ENCODE assay signal across 16 mouse cellular contexts in genomic region chr11:56148956-56149355, GRCm38 (mm10).
A peak's percentile ranks its signal among the peaks of the same experiment; 100 is the strongest.
DNase-seq lines count a peak whose midpoint lies in the region; ATAC-seq and TF ChIP-seq lines count a peak whose summit lies in the region.
"Had no signal": no experiment of that assay in that cellular context is flagged by ENCODE, and none has a peak within 500 bp of the region (broad histone marks: within the 10 kb centered on the region; RNA-seq: fewer than 3 reads in every experiment).

No protein-coding gene starts in this region.

- H3K27me3 ChIP-seq in midbrain, postnatal 0 days (ENCODE audit: insufficient read depth, low read length) = no peaks in the 10 kb centered on the region
- peaks cover under 1% of the 10 kb centered on the region; the same call in 1 of the 2 replicates for H3K27me3 ChIP-seq in midbrain, embryonic 13.5 days

- no peaks in the 10 kb centered on the region for H3K36me3 ChIP-seq in midbrain, postnatal 0 days (ENCODE audit: insufficient read depth, low read length)
- no peaks in the 10 kb centered on the region for H3K36me3 ChIP-seq in midbrain, embryonic 13.5 days
- H3K36me3 ChIP-seq: limb, embryonic 12.5 days had no signal

- no peak overlapping the region for H3K4me2 ChIP-seq in midbrain, postnatal 0 days (ENCODE audit: low read depth, low read length, poor library complexity, severe bottlenecking)
- H3K4me2 ChIP-seq in midbrain, embryonic 13.5 days (replicated peaks) = no peak overlapping the region
- H3K4me2 ChIP-seq: limb, embryonic 12.5 days had no signal

- H3K9ac ChIP-seq in midbrain, postnatal 0 days (replicated peaks; ENCODE audit: low read length, poor library complexity, severe bottlenecking) = no peak overlapping the region
- H3K9ac ChIP-seq in midbrain, embryonic 13.5 days (replicated peaks) = no peak overlapping the region
- H3K9ac ChIP-seq: limb, embryonic 12.5 days; liver, postnatal 0 days had no signal

- ATAC-seq in midbrain, postnatal 0 days (ENCODE audit: low FRiP score) = no peak
- ATAC-seq in midbrain, embryonic 13.5 days = no peak
- ATAC-seq: liver, postnatal 0 days had no signal

- no peak overlapping the region for H3K4me3 ChIP-seq in gastrocnemius, adult 2 months
- no peak overlapping the region for H3K4me3 ChIP-seq in midbrain, postnatal 0 days (ENCODE audit: low read depth, low read length)
- no peak overlapping the region for H3K4me3 ChIP-seq in midbrain, embryonic 13.5 days (replicated peaks)
- H3K4me3 ChIP-seq in cortical plate, adult 2 months (ENCODE audit: insufficient read depth, low read length) = no peak overlapping the region
- H3K4me3 ChIP-seq: erythroblast, embryonic 14.5 days; limb, embryonic 12.5 days had no signal

- H3K4me1 ChIP-seq in midbrain, postnatal 0 days (ENCODE audit: insufficient read depth, low read length) = peaks cover 5% of the 10 kb centered on the region; the same call in 1 of the 2 replicates
- H3K4me1 ChIP-seq in midbrain, embryonic 13.5 days (replicated peaks) = peaks cover 5% of the 10 kb centered on the region
- no peaks in the 10 kb centered on the region for H3K4me1 ChIP-seq in cortical plate, adult 2 months (ENCODE audit: control insufficient read depth, insufficient read depth, low read length)
- H3K4me1 ChIP-seq: limb, embryonic 12.5 days had no signal

- DNase-seq in gastrocnemius, adult 2 months = no peak
- no peak for DNase-seq in gastrocnemius, postnatal 4 days (ENCODE audit: low spot score in 2 of 2)
- peak; percentile 39 for DNase-seq in layer of hippocampus, adult 11-12 months (ENCODE audit: low spot score)
- no peak for DNase-seq in layer of hippocampus, adult 9-10 months (ENCODE audit: low spot score)
- peak; percentile 62 for DNase-seq in midbrain, postnatal 0 days (ENCODE audit: low spot score)
- DNase-seq in neural tube, embryonic 10.5 days (ENCODE audit: extremely low spot score, low spot score) = no peak
- DNase-seq: adrenal gland, adult 8-10 months; cerebellum, postnatal 25 days; gastrocnemius, postnatal 10 days; kidney, postnatal 36 days; liver, postnatal 0 days; thymus, adult 18-20 months had no signal

- WGBS in midbrain, postnatal 0 days = 83% methylated on average over 1 of the region's 1 CpGs
- 84% methylated on average over 1 of the region's 1 CpGs for WGBS in midbrain, embryonic 13.5 days

- intact Hi-C loops in gastrocnemius, adult 2 months (cut with DNase I) = no loop called here

- H3K9me3 ChIP-seq in midbrain, postnatal 0 days (ENCODE audit: low read length) = no peaks in the 10 kb centered on the region
- H3K9me3 ChIP-seq in midbrain, embryonic 13.5 days = no peaks in the 10 kb centered on the region
- H3K9me3 ChIP-seq: limb, embryonic 12.5 days had no signal

- peak; percentile 43; the same call in 1 of the 2 replicates for TF ChIP-seq CTCF in gastrocnemius, adult 2 months (IDR thresholded peaks at IDR 0.05)
- peak; percentile 72 for TF ChIP-seq CTCF in midbrain, postnatal 0 days (IDR thresholded peaks at IDR 0.05)
- TF ChIP-seq CTCF in cortical plate, adult 2 months (IDR thresholded peaks at IDR 0.05; ENCODE audit: extremely low read depth, insufficient read depth, low read length) = peak; percentile 54

- no peak overlapping the region for H3K27ac ChIP-seq in gastrocnemius, adult 2 months
- no peak overlapping the region for H3K27ac ChIP-seq in midbrain, postnatal 0 days (ENCODE audit: low read depth, low read length)
- H3K27ac ChIP-seq in midbrain, embryonic 13.5 days = no peak overlapping the region
- no peak overlapping the region for H3K27ac ChIP-seq in cortical plate, adult 2 months (ENCODE audit: insufficient read depth, low read length)
- H3K27ac ChIP-seq: limb, embryonic 12.5 days had no signal

- no peak for TF ChIP-seq POLR2A in cortical plate, adult 2 months (IDR thresholded peaks at IDR 0.05; ENCODE audit: extremely low read depth, insufficient read depth, low read length)

Comparison
In these comparisons a context has a peak if more than half of its experiments do, and no peak if none do; other contexts are left out.
1. DNase-seq: peak in layer of hippocampus, adult 11-12 months (single experiment) and midbrain, postnatal 0 days (single experiment); none in gastrocnemius, adult 2 months (single experiment), gastrocnemius, postnatal 4 days (0 of 2), layer of hippocampus, adult 9-10 months (single experiment) and neural tube, embryonic 10.5 days (single experiment).
2. Peak in every context shown above with its lines, with median percentiles within 50 percentile points of each other: CTCF ChIP-seq.